Mouse (Mus musculus) MEL (cell line): Measurements from ENCODE around the gene Armc6. TPM values are rescaled to one million over a fixed set of nuclear protein-coding genes. Genes with fewer than 3 reads are reported as not detected.

Experiments
- DNase-seq: peaks from one replicate; pipeline ENCODE4 v3.0.0; 2011; ENCODE audit warnings: low read depth, low spot score
- H3K27ac ChIP-seq: 2 replicates; pipeline ENCODE4 v1.5.1; 2012; ENCODE audit warnings: low read depth, mild to moderate bottlenecking, control low read depth, low read length, moderate library complexity; ENCODE audit not compliant: control insufficient read depth
- H3K27me3 ChIP-seq, 2 experiments: fragments of 150-350 bp in 1 of 2; sonication (generic) in 1 of 2; 2 replicates each; pipeline ENCODE4 v1.6.1; 2012; ENCODE audit warnings: low read length in 2 of 2, mild to moderate bottlenecking in 2 of 2, improper control_type of control experiment in 1 of 2, moderate library complexity in 1 of 2; ENCODE audit not compliant: insufficient read depth in 2 of 2, control insufficient read depth in 1 of 2
- H3K36me3 ChIP-seq, 2 experiments: 2 replicates each; pipeline ENCODE4 v1.6.1; 2012 to 2014; ENCODE audit warnings: low read length in 2 of 2, improper control_type of control experiment in 1 of 2, inconsistent platforms in 1 of 2, mild to moderate bottlenecking in 1 of 2; ENCODE audit not compliant: insufficient read depth in 2 of 2, control insufficient read depth in 1 of 2
- H3K4me1 ChIP-seq, 2 experiments: fragments of 150-350 bp in 1 of 2; sonication (generic) in 1 of 2; 2 replicates each; pipeline ENCODE4 v1.6.1; 2012; ENCODE audit warnings: low read length in 2 of 2, improper control_type of control experiment in 1 of 2, mild to moderate bottlenecking in 1 of 2; ENCODE audit not compliant: insufficient read depth in 2 of 2, control insufficient read depth in 1 of 2
- H3K4me3 ChIP-seq, 2 experiments: fragments of 150-350 bp in 1 of 2; sonication (generic) in 1 of 2; 2 replicates each; pipeline ENCODE4 v1.5.1; 2012; ENCODE audit warnings: low read depth in 2 of 2, low read length in 2 of 2, mild to moderate bottlenecking in 2 of 2, moderate library complexity in 2 of 2, control low read depth in 1 of 2, improper control_type of control experiment in 1 of 2; ENCODE audit not compliant: control insufficient read depth in 1 of 2, insufficient read depth in 1 of 2
- H3K79me2 ChIP-seq: 2 replicates; pipeline ENCODE4 v1.6.1; 2012; ENCODE audit warnings: mild to moderate bottlenecking, low read length, moderate library complexity; ENCODE audit not compliant: control insufficient read depth, poor library complexity, insufficient read depth
- H3K9ac ChIP-seq: 2 replicates; pipeline ENCODE4 v1.6.1; 2012; ENCODE audit warnings: low read depth, mild to moderate bottlenecking, control low read depth, low read length, moderate library complexity; ENCODE audit not compliant: control insufficient read depth, poor library complexity, severe bottlenecking
- H3K9me3 ChIP-seq: fragments of 150-350 bp; sonication (generic); replicated peaks from 2 replicates; pipeline ENCODE4 v1.6.1; 2012; ENCODE audit warnings: mild to moderate bottlenecking, low read length, improper control_type of control experiment, moderate library complexity; ENCODE audit not compliant: insufficient read depth
- CHD1 ChIP-seq: IDR thresholded peaks from 2 replicates; pipeline ENCODE4 v1.6.1; 2012; ENCODE audit warnings: low read depth, mild to moderate bottlenecking, inconsistent platforms, low read length, improper control_type of control experiment
- CHD2 ChIP-seq: IDR thresholded peaks from 2 replicates; pipeline ENCODE4 v1.6.1; 2011; ENCODE audit warnings: low read length, improper control_type of control experiment
- CTCF ChIP-seq, 3 experiments: IDR thresholded peaks in 2 of 3; conservative IDR thresholded peaks in 1 of 3; 2 replicates each; pipeline ENCODE4 v1.5.1; 2011 to 2012; ENCODE audit warnings: low read length in 3 of 3, low read depth in 2 of 3, mild to moderate bottlenecking in 2 of 3, improper control_type of control experiment in 1 of 3, inconsistent platforms in 1 of 3, mixed read lengths in 1 of 3, moderate library complexity in 1 of 3; ENCODE audit not compliant: control insufficient read depth in 1 of 3, insufficient read depth in 1 of 3, poor library complexity in 1 of 3, severe bottlenecking in 1 of 3
- EP300 ChIP-seq, 2 experiments: IDR thresholded peaks; 2 replicates each; pipeline ENCODE4 v1.6.1; 2011; ENCODE audit warnings: improper control_type of control experiment in 2 of 2, low read length in 2 of 2, low read depth in 1 of 2, mild to moderate bottlenecking in 1 of 2
- ETS1 ChIP-seq: IDR thresholded peaks from 2 replicates; pipeline ENCODE4 v1.6.1; 2012; ENCODE audit warnings: low read depth, mild to moderate bottlenecking, inconsistent platforms, low read length, improper control_type of control experiment, moderate library complexity
- HCFC1 ChIP-seq: IDR thresholded peaks from 2 replicates; pipeline ENCODE4 v1.6.1; 2012; ENCODE audit warnings: low read depth, mild to moderate bottlenecking, inconsistent platforms, low read length, improper control_type of control experiment, moderate library complexity
- JUND ChIP-seq: IDR thresholded peaks from 2 replicates; pipeline ENCODE4 v1.6.1; 2011; ENCODE audit warnings: low read depth, mild to moderate bottlenecking, improper control_type of control experiment, low read length
- KAT2A ChIP-seq: conservative IDR thresholded peaks from 2 replicates; pipeline ENCODE4 v1.6.1; 2012; ENCODE audit warnings: low read depth, low read length, improper control_type of control experiment, inconsistent platforms
- MAX ChIP-seq: IDR thresholded peaks from 2 replicates; pipeline ENCODE4 v1.6.1; 2011; ENCODE audit warnings: low read length, improper control_type of control experiment
- MAZ ChIP-seq: IDR thresholded peaks from 2 replicates; pipeline ENCODE4 v1.6.1; 2012; ENCODE audit warnings: low read depth, mild to moderate bottlenecking, inconsistent platforms, low read length, improper control_type of control experiment
- MXI1 ChIP-seq: IDR thresholded peaks from 2 replicates; pipeline ENCODE4 v1.6.1; 2011; ENCODE audit warnings: mild to moderate bottlenecking, low read depth, low read length, improper control_type of control experiment
- MYB ChIP-seq: IDR thresholded peaks from 2 replicates; pipeline ENCODE4 v1.6.1; 2011; ENCODE audit warnings: mild to moderate bottlenecking, low read depth, low read length, improper control_type of control experiment
- MYC ChIP-seq: IDR thresholded peaks from 2 replicates; pipeline ENCODE4 v1.6.1; 2011; ENCODE audit warnings: low read depth, mild to moderate bottlenecking, low read length, improper control_type of control experiment, moderate library complexity
- NELFE ChIP-seq: IDR thresholded peaks from 2 replicates; pipeline ENCODE4 v1.6.1; 2011; ENCODE audit warnings: low read depth, low read length, improper control_type of control experiment
- NRF1 ChIP-seq: IDR thresholded peaks from 2 replicates; pipeline ENCODE4 v1.6.1; 2014; ENCODE audit warnings: low read depth, mild to moderate bottlenecking, inconsistent platforms, low read length, improper control_type of control experiment, moderate library complexity; ENCODE audit not compliant: poor library complexity, insufficient read depth, severe bottlenecking
- POLR2A ChIP-seq, 2 experiments: IDR thresholded peaks; 2 replicates each; pipeline ENCODE4 v1.6.1; 2011 to 2012; ENCODE audit warnings: low read length in 2 of 2, mild to moderate bottlenecking in 2 of 2, control low read depth in 1 of 2, improper control_type of control experiment in 1 of 2, low read depth in 1 of 2, moderate library complexity in 1 of 2; ENCODE audit not compliant: control insufficient read depth in 1 of 2, insufficient read depth in 1 of 2, poor library complexity in 1 of 2
- POLR2AphosphoS2 ChIP-seq: IDR thresholded peaks from 2 replicates; pipeline ENCODE4 v1.6.1; 2011; ENCODE audit warnings: low read length, improper control_type of control experiment
- POLR2AphosphoS5 ChIP-seq: IDR thresholded peaks from 2 replicates; pipeline ENCODE4 v1.6.1; 2012; ENCODE audit warnings: low read depth, borderline replicate concordance, mild to moderate bottlenecking, inconsistent platforms, low read length, moderate library complexity, mixed read lengths
- RAD21 ChIP-seq: IDR thresholded peaks from 2 replicates; pipeline ENCODE4 v1.6.1; 2011; ENCODE audit warnings: mild to moderate bottlenecking, low read depth, low read length, improper control_type of control experiment
- SIN3A ChIP-seq: IDR thresholded peaks from 2 replicates; pipeline ENCODE4 v1.6.1; 2012; ENCODE audit warnings: low read length, improper control_type of control experiment, inconsistent platforms
- TAL1 ChIP-seq: IDR thresholded peaks from 2 replicates; pipeline ENCODE4 v1.6.1; 2012; ENCODE audit warnings: mild to moderate bottlenecking, inconsistent platforms, low read length, moderate library complexity, mixed read lengths
- TBP ChIP-seq: IDR thresholded peaks from 2 replicates; pipeline ENCODE4 v1.8.0; 2011; ENCODE audit warnings: low read depth, low read length, improper control_type of control experiment
- TCF12 ChIP-seq: IDR thresholded peaks from 2 replicates; pipeline ENCODE4 v1.6.1; 2014; ENCODE audit warnings: low read depth, mild to moderate bottlenecking, inconsistent platforms, low read length, improper control_type of control experiment, moderate library complexity
- UBTF ChIP-seq: IDR thresholded peaks from 2 replicates; pipeline ENCODE4 v1.6.1; 2012; ENCODE audit warnings: low read depth, mild to moderate bottlenecking, inconsistent platforms, low read length, improper control_type of control experiment, moderate library complexity, borderline replicate concordance; ENCODE audit not compliant: insufficient read depth
- USF1 ChIP-seq: IDR thresholded peaks from 2 replicates; pipeline ENCODE4 v1.6.1; 2014; ENCODE audit warnings: low read depth, mild to moderate bottlenecking, inconsistent platforms, low read length, improper control_type of control experiment, moderate library complexity
- ZMIZ1 ChIP-seq: IDR thresholded peaks from 2 replicates; pipeline ENCODE4 v1.6.1; 2012; ENCODE audit warnings: low read depth, mild to moderate bottlenecking, inconsistent platforms, low read length, improper control_type of control experiment, moderate library complexity
- ZNF384 ChIP-seq: IDR thresholded peaks from 2 replicates; pipeline ENCODE4 v1.6.1; 2012; ENCODE audit warnings: low read depth, mild to moderate bottlenecking, inconsistent platforms, low read length, improper control_type of control experiment
- polyA plus RNA-seq, 2 experiments: library from polyadenylated mRNA; stranded (reverse) in 1 of 2; unstranded in 1 of 2; fragments of >175 nt in 1 of 2; fragments of >200 nt in 1 of 2; gene quantifications; 2 replicates each; pipeline versions ENCODE4 v1.2.1 to v1.2.4; 2012; ENCODE audit warnings: low replicate concordance in 2 of 2, low read depth in 1 of 2; ENCODE audit not compliant: insufficient read length in 2 of 2, insufficient read depth in 1 of 2, missing spikeins in 1 of 2
- total RNA-seq: library from RNA; depleted of rRNA; stranded (reverse); fragments of 300-350 nt; gene quantifications from 2 replicates; pipeline ENCODE4 v1.2.3, GENCODE M21; 2012; rRNA removed

The Armc6 gene
- total RNA-seq, result 50.2 and 63.9 TPM in 2 replicates
- 10 to 100 TPM in 1 of 2 experiments, not detected in 1; 39.5 TPM for polyA plus RNA-seq

DNA sequence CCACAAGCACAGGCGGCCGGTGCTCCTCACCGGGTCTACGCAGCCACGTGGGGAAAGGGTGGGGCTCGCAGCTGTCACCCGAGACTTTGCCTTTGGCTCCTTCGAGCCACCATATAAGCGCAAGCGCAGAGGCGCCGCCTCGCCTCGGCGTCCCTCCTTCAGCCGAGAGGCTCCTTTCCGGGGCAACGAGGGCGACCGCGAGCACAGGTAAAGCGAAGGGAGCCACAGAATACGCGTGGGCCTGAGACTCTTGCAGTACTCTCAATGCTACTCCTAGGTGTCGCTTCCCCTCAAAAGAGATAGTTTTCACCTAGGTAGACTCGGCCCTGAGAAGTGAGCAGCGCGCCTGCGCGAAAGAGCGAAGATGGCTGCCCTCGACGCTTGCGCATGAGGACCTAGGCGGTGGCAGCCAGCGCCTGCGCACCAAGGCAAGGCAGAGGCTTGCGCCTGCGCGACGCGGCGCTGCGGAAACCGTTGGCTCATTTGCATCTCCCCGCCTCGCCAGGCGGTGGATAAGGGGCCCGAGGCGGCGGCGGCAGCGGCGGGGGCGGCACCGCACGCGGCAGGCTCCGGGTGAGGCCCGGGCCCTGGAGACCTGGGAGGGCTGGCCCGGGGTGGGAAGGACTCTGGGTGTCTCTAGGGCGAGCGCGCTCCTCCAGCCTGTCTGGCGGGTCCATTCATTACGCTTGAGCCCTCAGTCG is at the start of gene Armc6, which contains the start of gene Sugp2:
Gene Armc6, minus strand, starts transcription at position 387 of the 701 bp plus-strand sequence.
Gene Sugp2, plus strand, starts transcription at position 147 of the 701 bp plus-strand sequence.
- Histone ChIP-seq H3K36me3 (peaks cover 5 to 31% of the 10 kb centered on the region in 2 experiments; a peak in 3 of 4 replicates), H3K79me2 (peaks cover 21% of the 10 kb centered on the region), H3K9ac (peak within 1 kb of the TSS; percentile 87), H3K9me3 (no peaks in the 10 kb centered on the region), H3K4me1 (peaks cover 12 to 29% of the 10 kb centered on the region in 2 experiments), H3K4me3 (peak within 1 kb of the TSS; percentile 80 to 92), H3K27ac (peak within 1 kb of the TSS; percentile 91), H3K27me3 (no peaks in the 10 kb centered on the region)
- DNase-seq, result peak; percentile 98
- no peak; the same call in 1 of the 2 replicates for TF ChIP-seq TBP
- TF ChIP-seq NELFE, result peak; percentile 98
- TF ChIP-seq CHD1, result no peak
- peak; percentile 82 for TF ChIP-seq MYB
- no peak for TF ChIP-seq CHD2
- peak; percentile 97 for TF ChIP-seq MAX
- TF ChIP-seq TCF12, result peak; percentile 54; the same call in 1 of the 2 replicates
- TF ChIP-seq RAD21, result no peak
- TF ChIP-seq KAT2A, result peak; percentile 67; the same call in 1 of the 2 replicates
- peak in 1 of 2 experiments; percentile 21; a peak in 1 of 4 replicates for TF ChIP-seq EP300 (IDR thresholded peaks at IDR 0.05; ENCODE audit: low read depth in 1 of 2, low read length in 2 of 2)
- peak; percentile 75 for TF ChIP-seq POLR2AphosphoS2
- peak; percentile 43; the same call in 1 of the 2 replicates for TF ChIP-seq ETS1
- TF ChIP-seq JUND, result no peak
- peak; percentile 85 for TF ChIP-seq NRF1
- TF ChIP-seq CTCF (IDR thresholded peaks at IDR 0.05 in 2 of 3, conservative IDR thresholded peaks at IDR 0.05 in 1 of 3; ENCODE audit: control insufficient read depth in 1 of 3, insufficient read depth in 1 of 3, low read depth in 2 of 3, low read length in 3 of 3, poor library complexity in 1 of 3, severe bottlenecking in 1 of 3), result no peak
- TF ChIP-seq ZNF384, result no peak
- TF ChIP-seq UBTF, result peak; percentile 88; the same call in 1 of the 2 replicates
- TF ChIP-seq MYC, result peak; percentile 85
- peak; percentile 79 for TF ChIP-seq USF1
- TF ChIP-seq MXI1, result peak; percentile 100
- TF ChIP-seq MAZ, result peak; percentile 55; the same call in 1 of the 2 replicates
- peak; percentile 78 for TF ChIP-seq ZMIZ1
- TF ChIP-seq POLR2AphosphoS5, result no peak
- TF ChIP-seq POLR2A (IDR thresholded peaks at IDR 0.05; ENCODE audit: control insufficient read depth in 1 of 2, insufficient read depth in 1 of 2, low read depth in 1 of 2, low read length in 2 of 2, poor library complexity in 1 of 2), result peak; percentile 60 to 92
- TF ChIP-seq SIN3A, result peak; percentile 99
- TF ChIP-seq TAL1, result no peak
- TF ChIP-seq HCFC1, result peak; percentile 88
